Mouse (Mus musculus) MEL (cell line): Measurements from ENCODE around the gene Pdzd2. TPM values are rescaled to one million over a fixed set of nuclear protein-coding genes. Genes with fewer than 3 reads are reported as not detected.
A peak's percentile ranks its signal among the peaks of the same experiment; 100 is the strongest.

ENCODE experiments used
- DNase-seq: peaks from one replicate; pipeline ENCODE4 v3.0.0; 2011; ENCODE audit warnings: low read depth, low spot score
- H3K27ac ChIP-seq: 2 replicates; pipeline ENCODE4 v1.5.1; 2012; ENCODE audit warnings: low read depth, mild to moderate bottlenecking, control low read depth, low read length, moderate library complexity; ENCODE audit not compliant: control insufficient read depth
- H3K27me3 ChIP-seq, 2 experiments: fragments of 150-350 bp in 1 of 2; sonication (generic) in 1 of 2; 2 replicates each; pipeline ENCODE4 v1.6.1; 2012; ENCODE audit warnings: low read length in 2 of 2, mild to moderate bottlenecking in 2 of 2, improper control_type of control experiment in 1 of 2, moderate library complexity in 1 of 2; ENCODE audit not compliant: insufficient read depth in 2 of 2, control insufficient read depth in 1 of 2
- H3K36me3 ChIP-seq, 2 experiments: 2 replicates each; pipeline ENCODE4 v1.6.1; 2012 to 2014; ENCODE audit warnings: low read length in 2 of 2, improper control_type of control experiment in 1 of 2, inconsistent platforms in 1 of 2, mild to moderate bottlenecking in 1 of 2; ENCODE audit not compliant: insufficient read depth in 2 of 2, control insufficient read depth in 1 of 2
- H3K4me1 ChIP-seq, 2 experiments: fragments of 150-350 bp in 1 of 2; sonication (generic) in 1 of 2; 2 replicates each; pipeline ENCODE4 v1.6.1; 2012; ENCODE audit warnings: low read length in 2 of 2, improper control_type of control experiment in 1 of 2, mild to moderate bottlenecking in 1 of 2; ENCODE audit not compliant: insufficient read depth in 2 of 2, control insufficient read depth in 1 of 2
- H3K4me3 ChIP-seq, 2 experiments: fragments of 150-350 bp in 1 of 2; sonication (generic) in 1 of 2; 2 replicates each; pipeline ENCODE4 v1.5.1; 2012; ENCODE audit warnings: low read depth in 2 of 2, low read length in 2 of 2, mild to moderate bottlenecking in 2 of 2, moderate library complexity in 2 of 2, control low read depth in 1 of 2, improper control_type of control experiment in 1 of 2; ENCODE audit not compliant: control insufficient read depth in 1 of 2, insufficient read depth in 1 of 2
- H3K79me2 ChIP-seq: 2 replicates; pipeline ENCODE4 v1.6.1; 2012; ENCODE audit warnings: mild to moderate bottlenecking, low read length, moderate library complexity; ENCODE audit not compliant: control insufficient read depth, poor library complexity, insufficient read depth
- H3K9ac ChIP-seq: 2 replicates; pipeline ENCODE4 v1.6.1; 2012; ENCODE audit warnings: low read depth, mild to moderate bottlenecking, control low read depth, low read length, moderate library complexity; ENCODE audit not compliant: control insufficient read depth, poor library complexity, severe bottlenecking
- H3K9me3 ChIP-seq: fragments of 150-350 bp; sonication (generic); replicated peaks from 2 replicates; pipeline ENCODE4 v1.6.1; 2012; ENCODE audit warnings: mild to moderate bottlenecking, low read length, improper control_type of control experiment, moderate library complexity; ENCODE audit not compliant: insufficient read depth
- CHD1 ChIP-seq: IDR thresholded peaks from 2 replicates; pipeline ENCODE4 v1.6.1; 2012; ENCODE audit warnings: low read depth, mild to moderate bottlenecking, inconsistent platforms, low read length, improper control_type of control experiment
- CHD2 ChIP-seq: IDR thresholded peaks from 2 replicates; pipeline ENCODE4 v1.6.1; 2011; ENCODE audit warnings: low read length, improper control_type of control experiment
- CTCF ChIP-seq, 3 experiments: IDR thresholded peaks in 2 of 3; conservative IDR thresholded peaks in 1 of 3; 2 replicates each; pipeline ENCODE4 v1.5.1; 2011 to 2012; ENCODE audit warnings: low read length in 3 of 3, low read depth in 2 of 3, mild to moderate bottlenecking in 2 of 3, improper control_type of control experiment in 1 of 3, inconsistent platforms in 1 of 3, mixed read lengths in 1 of 3, moderate library complexity in 1 of 3; ENCODE audit not compliant: control insufficient read depth in 1 of 3, insufficient read depth in 1 of 3, poor library complexity in 1 of 3, severe bottlenecking in 1 of 3
- EP300 ChIP-seq, 2 experiments: IDR thresholded peaks; 2 replicates each; pipeline ENCODE4 v1.6.1; 2011; ENCODE audit warnings: improper control_type of control experiment in 2 of 2, low read length in 2 of 2, low read depth in 1 of 2, mild to moderate bottlenecking in 1 of 2
- ETS1 ChIP-seq: IDR thresholded peaks from 2 replicates; pipeline ENCODE4 v1.6.1; 2012; ENCODE audit warnings: low read depth, mild to moderate bottlenecking, inconsistent platforms, low read length, improper control_type of control experiment, moderate library complexity
- GABPA ChIP-seq: IDR thresholded peaks from 2 replicates; pipeline ENCODE4 v1.6.1; 2012; ENCODE audit warnings: low read depth, mild to moderate bottlenecking, inconsistent platforms, low read length, improper control_type of control experiment, moderate library complexity
- HCFC1 ChIP-seq: IDR thresholded peaks from 2 replicates; pipeline ENCODE4 v1.6.1; 2012; ENCODE audit warnings: low read depth, mild to moderate bottlenecking, inconsistent platforms, low read length, improper control_type of control experiment, moderate library complexity
- JUND ChIP-seq: IDR thresholded peaks from 2 replicates; pipeline ENCODE4 v1.6.1; 2011; ENCODE audit warnings: low read depth, mild to moderate bottlenecking, improper control_type of control experiment, low read length
- KAT2A ChIP-seq: conservative IDR thresholded peaks from 2 replicates; pipeline ENCODE4 v1.6.1; 2012; ENCODE audit warnings: low read depth, low read length, improper control_type of control experiment, inconsistent platforms
- MAFK ChIP-seq: IDR thresholded peaks from 2 replicates; pipeline ENCODE4 v1.6.1; 2011; ENCODE audit warnings: low read depth, mild to moderate bottlenecking, low read length, improper control_type of control experiment, borderline replicate concordance
- MAZ ChIP-seq: IDR thresholded peaks from 2 replicates; pipeline ENCODE4 v1.6.1; 2012; ENCODE audit warnings: low read depth, mild to moderate bottlenecking, inconsistent platforms, low read length, improper control_type of control experiment
- MEF2A ChIP-seq: IDR thresholded peaks from 2 replicates; pipeline ENCODE4 v1.6.1; 2014; ENCODE audit warnings: low read depth, mild to moderate bottlenecking, inconsistent platforms, low read length, improper control_type of control experiment; ENCODE audit not compliant: poor library complexity, insufficient replicate concordance, severe bottlenecking; ENCODE audit errors: extremely low read depth
- MXI1 ChIP-seq: IDR thresholded peaks from 2 replicates; pipeline ENCODE4 v1.6.1; 2011; ENCODE audit warnings: mild to moderate bottlenecking, low read depth, low read length, improper control_type of control experiment
- MYB ChIP-seq: IDR thresholded peaks from 2 replicates; pipeline ENCODE4 v1.6.1; 2011; ENCODE audit warnings: mild to moderate bottlenecking, low read depth, low read length, improper control_type of control experiment
- NELFE ChIP-seq: IDR thresholded peaks from 2 replicates; pipeline ENCODE4 v1.6.1; 2011; ENCODE audit warnings: low read depth, low read length, improper control_type of control experiment
- NRF1 ChIP-seq: IDR thresholded peaks from 2 replicates; pipeline ENCODE4 v1.6.1; 2014; ENCODE audit warnings: low read depth, mild to moderate bottlenecking, inconsistent platforms, low read length, improper control_type of control experiment, moderate library complexity; ENCODE audit not compliant: poor library complexity, insufficient read depth, severe bottlenecking
- POLR2A ChIP-seq, 2 experiments: IDR thresholded peaks; 2 replicates each; pipeline ENCODE4 v1.6.1; 2011 to 2012; ENCODE audit warnings: low read length in 2 of 2, mild to moderate bottlenecking in 2 of 2, control low read depth in 1 of 2, improper control_type of control experiment in 1 of 2, low read depth in 1 of 2, moderate library complexity in 1 of 2; ENCODE audit not compliant: control insufficient read depth in 1 of 2, insufficient read depth in 1 of 2, poor library complexity in 1 of 2
- POLR2AphosphoS5 ChIP-seq: IDR thresholded peaks from 2 replicates; pipeline ENCODE4 v1.6.1; 2012; ENCODE audit warnings: low read depth, borderline replicate concordance, mild to moderate bottlenecking, inconsistent platforms, low read length, moderate library complexity, mixed read lengths
- RCOR1 ChIP-seq: IDR thresholded peaks from 2 replicates; pipeline ENCODE4 v1.6.1; 2012; ENCODE audit warnings: low read depth, mild to moderate bottlenecking, inconsistent platforms, low read length, improper control_type of control experiment
- SMC3 ChIP-seq: IDR thresholded peaks from 2 replicates; pipeline ENCODE4 v1.6.1; 2011; ENCODE audit warnings: low read depth, low read length, improper control_type of control experiment
- TAL1 ChIP-seq: IDR thresholded peaks from 2 replicates; pipeline ENCODE4 v1.6.1; 2012; ENCODE audit warnings: mild to moderate bottlenecking, inconsistent platforms, low read length, moderate library complexity, mixed read lengths
- TCF12 ChIP-seq: IDR thresholded peaks from 2 replicates; pipeline ENCODE4 v1.6.1; 2014; ENCODE audit warnings: low read depth, mild to moderate bottlenecking, inconsistent platforms, low read length, improper control_type of control experiment, moderate library complexity
- UBTF ChIP-seq: IDR thresholded peaks from 2 replicates; pipeline ENCODE4 v1.6.1; 2012; ENCODE audit warnings: low read depth, mild to moderate bottlenecking, inconsistent platforms, low read length, improper control_type of control experiment, moderate library complexity, borderline replicate concordance; ENCODE audit not compliant: insufficient read depth
- USF1 ChIP-seq: IDR thresholded peaks from 2 replicates; pipeline ENCODE4 v1.6.1; 2014; ENCODE audit warnings: low read depth, mild to moderate bottlenecking, inconsistent platforms, low read length, improper control_type of control experiment, moderate library complexity
- ZC3H11A ChIP-seq: IDR thresholded peaks from 2 replicates; pipeline ENCODE4 v1.6.1; 2012; ENCODE audit warnings: low read depth, mild to moderate bottlenecking, inconsistent platforms, low read length, improper control_type of control experiment
- ZKSCAN1 ChIP-seq: IDR thresholded peaks from 2 replicates; pipeline ENCODE4 v1.6.1; 2012; ENCODE audit warnings: low read depth, mild to moderate bottlenecking, inconsistent platforms, low read length, improper control_type of control experiment, moderate library complexity
- ZMIZ1 ChIP-seq: IDR thresholded peaks from 2 replicates; pipeline ENCODE4 v1.6.1; 2012; ENCODE audit warnings: low read depth, mild to moderate bottlenecking, inconsistent platforms, low read length, improper control_type of control experiment, moderate library complexity
- ZNF384 ChIP-seq: IDR thresholded peaks from 2 replicates; pipeline ENCODE4 v1.6.1; 2012; ENCODE audit warnings: low read depth, mild to moderate bottlenecking, inconsistent platforms, low read length, improper control_type of control experiment
- polyA plus RNA-seq, 2 experiments: library from polyadenylated mRNA; stranded (reverse) in 1 of 2; unstranded in 1 of 2; fragments of >175 nt in 1 of 2; fragments of >200 nt in 1 of 2; gene quantifications; 2 replicates each; pipeline versions ENCODE4 v1.2.1 to v1.2.4; 2012; ENCODE audit warnings: low replicate concordance in 2 of 2, low read depth in 1 of 2; ENCODE audit not compliant: insufficient read length in 2 of 2, insufficient read depth in 1 of 2, missing spikeins in 1 of 2
- total RNA-seq: library from RNA; depleted of rRNA; stranded (reverse); fragments of 300-350 nt; gene quantifications from 2 replicates; pipeline ENCODE4 v1.2.3, GENCODE M21; 2012

Pdzd2 gene
- total and polyA plus RNA-seq, 3 experiments: 0.15 to 0.33 TPM; not detected in 1

DNA sequence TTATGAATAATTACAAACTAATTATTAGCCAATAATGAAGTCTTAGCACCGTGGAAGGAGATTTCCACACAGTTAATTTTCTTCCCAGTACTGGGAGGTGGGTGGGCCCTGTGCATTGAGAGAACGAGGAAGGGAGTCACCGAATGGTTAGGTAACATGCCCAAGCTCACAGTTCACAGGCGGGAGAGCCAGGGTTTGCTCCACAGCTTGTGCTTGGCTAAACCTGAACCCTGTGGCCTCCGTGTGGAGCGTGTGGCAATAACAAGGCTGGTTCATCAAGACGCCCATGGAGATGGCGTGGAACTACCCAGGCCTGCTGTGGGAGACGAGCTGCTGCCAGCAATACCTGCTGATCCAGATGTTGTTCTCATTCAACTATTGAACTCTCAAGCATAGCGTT is 361.9 kb downstream of the Pdzd2 start:
- no peak for TF ChIP-seq MAZ
- no peak for TF ChIP-seq CHD2
- TF ChIP-seq ETS1: no peak
- no peak for TF ChIP-seq MXI1
- TF ChIP-seq ZC3H11A: no peak
- TF ChIP-seq UBTF: no peak
- TF ChIP-seq MAFK: no peak
- no peak for TF ChIP-seq MEF2A
- TF ChIP-seq JUND: no peak
- TF ChIP-seq ZNF384: no peak
- Histone ChIP-seq H3K27me3 (no peaks in the 10 kb centered on the region), H3K27ac (no peak overlapping the region), H3K4me3 (no peak overlapping the region), H3K4me1 (peaks cover 2 to 5% of the 10 kb centered on the region in 2 experiments; a peak in 2 of 4 replicates), H3K79me2 (no peaks in the 10 kb centered on the region; the same call in 1 of the 2 replicates), H3K9ac (no peak overlapping the region), H3K36me3 (no peaks in the 10 kb centered on the region), H3K9me3 (no peaks in the 10 kb centered on the region)
- DNase-seq: no peak

DNA sequence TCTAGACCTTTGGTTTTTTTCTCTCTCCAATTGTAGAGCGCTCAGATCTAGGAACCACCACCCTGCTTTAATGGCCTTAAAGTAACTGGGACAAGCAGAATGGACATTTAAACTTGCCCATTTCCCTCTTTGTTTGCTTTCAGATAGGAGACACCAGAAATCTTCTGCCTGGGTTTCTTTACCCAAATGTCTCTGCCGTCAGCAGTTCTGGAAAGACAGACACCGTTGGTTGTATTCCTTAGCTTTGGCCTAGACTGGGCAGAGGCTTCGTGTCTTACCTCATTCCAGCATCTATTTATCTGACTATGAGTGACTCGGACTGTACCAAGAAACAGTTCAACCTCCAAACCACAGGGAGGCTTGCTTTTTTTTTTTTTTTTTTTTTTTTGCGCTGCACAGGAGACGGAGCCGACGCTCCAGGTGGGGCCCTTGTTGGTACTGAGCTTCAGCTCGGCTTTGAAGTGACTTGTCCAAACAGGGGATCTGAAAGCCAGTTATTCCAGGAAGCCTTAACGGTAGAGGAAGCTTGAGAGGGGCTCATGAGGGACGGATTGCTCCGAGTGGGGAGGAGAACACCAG is 363.1 kb downstream of the Pdzd2 start:
- DNase-seq: peak; percentile 80
- peaks cover 2 to 5% of the 10 kb centered on the region in 2 experiments; a peak in 2 of 4 replicates for H3K4me1 ChIP-seq
- H3K79me2 ChIP-seq: no peaks in the 10 kb centered on the region; the same call in 1 of the 2 replicates
- H3K36me3 ChIP-seq: no peaks in the 10 kb centered on the region
- no peaks in the 10 kb centered on the region for H3K9me3 ChIP-seq
- H3K9ac ChIP-seq: peak overlapping the region; percentile 68
- peak overlapping the region; percentile 57 for H3K27ac ChIP-seq
- H3K4me3 ChIP-seq: peak overlapping the region; percentile 75 to 90
- H3K27me3 ChIP-seq: no peaks in the 10 kb centered on the region
- TF ChIP-seq JUND: no peak
- 0 out of 2 replicates have a peak, but pooled peaks have one; percentile 9 for TF ChIP-seq MYB
- no peak for TF ChIP-seq ZMIZ1
- TF ChIP-seq MAFK: no peak
- no peak for TF ChIP-seq CHD1
- TF ChIP-seq GABPA: no peak
- TF ChIP-seq CTCF (IDR thresholded peaks at IDR 0.05 in 2 of 3, conservative IDR thresholded peaks at IDR 0.05 in 1 of 3; ENCODE audit: control insufficient read depth in 1 of 3, insufficient read depth in 1 of 3, low read depth in 2 of 3, low read length in 3 of 3, poor library complexity in 1 of 3, severe bottlenecking in 1 of 3): no peak; a peak in 1 of 6 replicates
- peak; percentile 31; the same call in 1 of the 2 replicates for TF ChIP-seq ETS1
- TF ChIP-seq MAZ: 0 out of 2 replicates have a peak, but pooled peaks have one; percentile 37
- TF ChIP-seq CHD2: no peak
- TF ChIP-seq NELFE: no peak
- TF ChIP-seq POLR2A (IDR thresholded peaks at IDR 0.05; ENCODE audit: control insufficient read depth in 1 of 2, insufficient read depth in 1 of 2, low read depth in 1 of 2, low read length in 2 of 2, poor library complexity in 1 of 2): 0 out of 4 replicates have a peak, but pooled peaks of 1 of the 2 experiments have one; percentile 28
- no peak for TF ChIP-seq HCFC1
- TF ChIP-seq SMC3: peak; percentile 30
- no peak for TF ChIP-seq EP300 (IDR thresholded peaks at IDR 0.05; ENCODE audit: low read depth in 1 of 2, low read length in 2 of 2)
- 0 out of 2 replicates have a peak, but pooled peaks have one; percentile 14 for TF ChIP-seq USF1
- TF ChIP-seq TAL1: no peak
- peak; percentile 48; the same call in 1 of the 2 replicates for TF ChIP-seq TCF12
- TF ChIP-seq UBTF: no peak
- TF ChIP-seq RCOR1: 0 out of 2 replicates have a peak, but pooled peaks have one; percentile 45
- TF ChIP-seq KAT2A: no peak; the same call in 1 of the 2 replicates
- no peak for TF ChIP-seq NRF1
- no peak for TF ChIP-seq MEF2A
- TF ChIP-seq POLR2AphosphoS5: no peak
- TF ChIP-seq ZNF384: peak; percentile 100
- peak; percentile 54; the same call in 1 of the 2 replicates for TF ChIP-seq ZKSCAN1
